Mouse (Mus musculus) cerebellum, adult 9-10 months (tissue): ENCODE measurements around the gene Pdk2.

Experiments
- DNase-seq: peaks from one replicate; pipeline ENCODE4 v3.0.0; 2022

Pdk2 gene

DNA sequence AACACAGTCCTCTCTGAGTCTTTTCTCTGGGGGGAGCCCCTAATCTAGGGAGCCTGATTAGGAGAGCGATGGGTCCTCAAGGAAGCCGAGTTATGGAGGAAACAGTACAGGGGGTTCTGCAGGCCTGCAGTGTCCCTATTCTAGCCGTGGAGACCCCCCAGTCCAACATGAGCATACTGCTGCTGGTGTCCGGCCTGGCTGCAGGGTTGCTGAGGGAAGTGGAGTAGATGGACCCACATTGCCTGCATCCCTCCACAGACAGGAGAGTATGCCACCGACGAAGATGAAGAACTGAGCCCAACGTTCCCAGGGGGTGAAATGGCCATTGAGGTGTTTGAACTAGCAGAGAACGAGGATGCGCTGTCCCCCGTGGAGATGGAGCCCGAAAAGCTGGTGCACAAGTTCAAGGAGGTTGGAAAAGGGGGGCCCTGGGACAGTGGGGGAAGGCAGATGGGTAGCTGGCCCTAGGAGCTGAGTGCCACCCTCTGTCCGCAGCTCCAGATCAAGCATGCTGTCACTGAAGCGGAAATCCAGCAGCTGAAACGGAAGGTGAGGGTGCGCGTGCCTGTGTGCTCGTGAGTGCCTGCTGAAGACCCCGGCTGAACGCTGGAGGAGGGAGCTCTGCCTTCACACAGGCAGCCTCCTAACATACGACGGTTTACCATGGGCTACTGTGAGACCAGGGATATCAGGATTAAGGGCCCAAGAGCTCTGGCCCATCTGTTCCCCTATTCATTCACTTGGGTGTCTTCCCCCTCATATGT, 39.4 kb downstream of the Pdk2 start:
- no peak for DNase-seq

DNA sequence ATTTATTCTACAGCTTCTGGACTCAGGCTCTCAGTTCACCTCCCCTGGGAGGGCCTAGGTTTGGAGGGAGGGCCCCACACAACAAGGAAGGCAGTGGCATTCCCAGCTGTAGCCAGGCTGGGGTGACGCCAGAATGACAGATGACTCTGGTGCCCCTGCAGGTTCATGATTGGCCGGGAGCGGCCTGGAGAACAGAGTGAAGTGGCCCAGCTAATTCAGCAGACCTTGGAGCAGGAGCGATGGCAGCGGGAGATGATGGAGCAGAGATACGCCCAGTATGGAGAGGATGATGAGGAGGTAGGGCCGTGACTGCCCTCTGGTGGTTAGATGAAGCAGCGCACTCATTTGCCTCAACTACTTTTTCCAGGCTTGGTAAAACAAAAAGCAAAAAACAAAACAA, 40.1 kb downstream of the Pdk2 start:
- peak; percentile 96 for DNase-seq

DNA sequence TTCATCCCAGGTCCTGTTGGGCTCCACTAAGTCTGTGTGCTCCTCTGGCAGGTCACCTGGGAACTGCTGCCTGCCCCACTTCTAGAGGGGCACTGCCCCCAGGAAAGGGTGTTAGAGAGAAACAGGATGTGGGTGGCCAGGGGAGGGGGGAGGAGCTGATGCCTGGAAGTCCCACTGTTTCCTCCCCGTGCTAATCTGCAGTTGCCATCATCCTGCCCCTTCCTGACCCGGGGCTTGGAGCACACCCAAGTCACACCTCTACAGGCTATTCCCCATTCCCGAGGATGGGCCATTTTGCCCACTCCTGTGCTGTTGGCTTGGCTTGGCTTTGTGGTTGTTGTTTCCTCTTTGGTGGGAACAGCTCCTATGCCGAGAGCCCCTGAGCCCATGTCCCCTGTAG, 40.6 kb downstream of the Pdk2 start:
- no peak for DNase-seq

DNA sequence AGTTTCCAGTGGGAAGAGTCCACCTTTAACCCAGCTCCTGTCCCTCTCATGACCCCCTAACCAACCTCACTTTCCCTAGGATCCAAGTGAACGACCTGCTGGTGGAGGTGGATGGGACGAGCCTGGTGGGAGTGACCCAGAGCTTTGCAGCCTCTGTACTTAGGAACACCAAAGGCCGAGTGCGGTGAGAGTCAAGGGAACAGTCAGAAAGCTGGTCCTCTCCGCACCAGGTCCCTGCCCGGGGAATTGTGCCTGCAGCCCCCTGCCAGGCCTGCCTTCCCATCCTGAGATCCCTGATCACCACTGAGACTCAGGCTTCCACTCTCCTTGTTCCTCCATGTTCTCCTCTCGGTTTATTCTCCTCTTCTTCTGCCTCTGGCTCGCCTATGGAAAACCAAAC, 41.0 kb downstream of the Pdk2 start:
- DNase-seq = no peak

DNA sequence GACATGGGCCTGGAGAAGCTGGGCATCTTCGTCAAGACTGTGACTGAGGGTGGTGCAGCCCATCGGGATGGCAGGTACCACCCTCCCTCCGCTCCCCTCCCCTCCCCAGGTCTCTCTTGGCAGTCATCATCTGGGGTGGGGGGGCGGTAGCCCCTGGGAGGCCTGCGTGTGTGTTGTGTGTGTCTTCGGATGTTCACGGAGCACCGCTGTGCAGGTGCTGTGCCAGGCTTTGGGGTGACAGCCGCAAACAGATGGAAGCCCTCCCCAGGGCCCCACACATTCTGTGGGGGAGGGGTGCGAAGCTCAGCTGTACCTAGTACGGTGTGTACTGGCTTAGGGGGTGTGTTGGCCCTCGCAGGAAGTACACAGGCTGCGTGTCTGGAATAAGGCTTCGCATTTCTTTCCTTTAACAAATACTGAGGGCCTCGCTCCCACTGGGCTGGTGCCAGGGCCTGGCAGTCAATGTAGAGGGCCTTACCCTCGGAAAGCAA, 43.1 kb downstream of the Pdk2 start:
- no peak for DNase-seq

DNA sequence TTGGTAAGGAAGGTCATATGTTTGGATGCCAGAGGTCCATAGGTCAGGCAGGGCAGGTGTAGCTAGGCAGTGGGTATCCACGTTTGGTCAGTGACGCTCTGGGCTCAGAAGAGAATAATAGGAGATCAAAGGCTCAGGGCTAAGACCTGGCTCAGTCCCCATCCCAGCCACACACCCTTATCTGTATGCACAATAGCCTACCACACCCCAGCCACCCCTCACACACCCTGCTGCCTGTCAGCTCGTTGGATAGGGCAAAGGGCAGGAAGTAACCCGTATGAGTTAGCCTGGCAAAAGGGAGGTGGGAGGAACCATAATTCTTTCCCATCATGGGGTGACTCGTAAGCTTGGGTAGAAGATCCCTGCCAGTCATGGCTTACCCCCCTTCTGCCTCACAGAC, 43.6 kb downstream of the Pdk2 start:
- no peak for DNase-seq

DNA sequence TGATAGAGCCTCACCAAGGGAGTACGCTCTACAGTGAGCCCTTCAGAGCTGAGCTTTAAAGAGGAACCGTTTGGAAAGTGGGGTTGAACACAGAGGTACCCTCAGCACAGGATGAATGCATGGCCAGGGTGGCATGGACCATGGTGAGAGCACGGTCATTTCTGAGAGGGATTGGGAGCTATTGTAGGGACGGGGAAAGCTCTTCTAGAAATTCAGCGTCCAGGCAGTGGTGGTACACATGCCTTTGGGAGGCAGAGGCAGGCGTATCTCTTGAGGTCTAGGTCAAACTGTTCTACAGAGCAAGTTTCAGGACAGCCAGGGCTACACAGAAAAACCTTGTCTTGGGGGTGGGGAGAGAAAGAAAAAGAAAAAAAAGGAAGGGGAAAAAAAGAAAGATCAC, 44.2 kb downstream of the Pdk2 start:
- DNase-seq = no peak

DNA sequence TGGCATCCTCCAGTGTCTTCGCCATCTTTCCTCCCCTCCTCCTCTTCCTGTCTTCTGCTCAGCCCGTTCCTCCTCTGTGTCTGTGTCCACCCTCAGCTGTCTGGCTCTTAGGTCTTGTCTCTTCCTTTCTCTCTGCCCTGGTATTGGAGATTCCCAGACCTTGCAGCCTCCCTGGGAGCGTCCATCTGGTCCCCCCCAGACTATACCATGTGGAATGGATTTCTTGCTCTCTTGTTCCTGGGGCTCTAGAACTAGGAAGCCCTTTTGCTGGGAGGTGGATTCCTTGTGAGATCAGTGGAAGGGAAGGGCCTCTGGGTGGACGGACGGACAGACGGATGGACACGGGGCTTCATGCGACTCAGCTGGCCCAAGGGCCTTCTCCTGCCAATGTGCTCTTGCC, 45.1 kb downstream of the Pdk2 start:
- no peak for DNase-seq

DNA sequence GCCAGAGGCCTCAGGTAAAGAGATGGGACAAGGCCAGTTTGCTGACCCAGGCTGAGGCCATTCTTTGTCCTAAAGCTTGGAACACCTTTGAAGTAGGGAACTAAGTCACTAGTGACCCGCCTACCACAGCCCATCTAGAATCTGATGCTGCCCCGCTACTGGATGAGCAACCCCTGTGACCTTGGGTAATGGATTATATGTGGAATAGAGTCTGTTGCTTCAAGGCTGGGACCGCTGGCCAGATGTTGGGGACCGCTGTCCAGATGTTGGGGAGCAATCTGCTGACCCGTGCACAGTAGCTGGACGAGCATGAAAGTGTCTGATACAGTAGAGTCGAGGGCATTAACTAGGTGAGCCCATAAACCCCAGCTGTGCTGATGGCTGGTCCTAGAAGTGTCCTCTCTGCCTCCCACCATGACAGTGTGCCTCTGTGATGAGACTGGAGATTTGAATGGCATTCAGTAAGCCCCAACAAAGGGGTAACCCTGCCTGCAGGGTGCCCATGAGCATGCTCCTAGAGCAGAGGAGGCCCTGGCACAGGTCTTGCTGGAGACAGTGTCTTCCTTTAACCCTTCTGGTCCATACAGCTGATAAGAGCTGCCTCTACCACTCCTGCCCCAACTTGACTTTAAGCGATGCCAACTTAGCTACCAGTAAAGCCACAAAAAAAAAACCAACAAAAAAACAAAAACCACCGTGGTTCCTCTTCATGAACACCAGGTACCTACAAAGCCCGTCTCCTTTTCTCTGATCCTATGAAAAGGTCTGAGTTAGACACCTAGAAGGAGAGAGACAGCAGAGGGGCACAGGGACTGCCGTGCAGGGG, 46.0 kb downstream of the Pdk2 start:
- no peak for DNase-seq

DNA sequence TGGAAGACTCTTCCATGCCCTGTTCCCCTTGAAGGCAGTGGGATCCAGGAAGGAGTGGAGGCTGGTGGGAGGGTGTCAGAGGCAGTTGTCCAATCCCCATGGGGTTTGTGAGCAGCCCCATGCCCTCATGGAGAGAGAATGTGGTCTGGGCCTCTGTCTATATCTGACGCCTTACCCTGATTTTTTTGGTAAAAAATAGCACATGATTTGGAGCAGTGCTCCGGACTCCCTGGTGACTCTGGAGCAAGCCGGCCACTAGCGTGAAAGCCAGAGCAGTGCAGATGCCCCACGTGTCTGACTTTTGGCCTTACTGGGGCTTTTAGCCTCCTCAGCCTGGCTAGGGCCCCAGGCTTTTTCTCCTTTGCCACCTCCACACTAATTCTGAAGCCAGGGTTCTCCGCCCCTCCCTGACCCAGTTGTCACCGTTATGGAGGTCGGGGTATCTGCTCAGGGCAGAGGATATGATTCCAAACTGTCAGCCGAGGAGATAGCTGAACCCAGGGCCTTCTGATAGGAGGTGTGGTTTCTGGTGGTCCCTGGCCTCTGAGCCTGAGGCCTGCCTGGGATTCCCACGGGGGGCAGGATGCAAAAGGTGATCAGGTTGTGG, 46.8 kb downstream of the Pdk2 start:
- DNase-seq = peak; percentile 74

DNA sequence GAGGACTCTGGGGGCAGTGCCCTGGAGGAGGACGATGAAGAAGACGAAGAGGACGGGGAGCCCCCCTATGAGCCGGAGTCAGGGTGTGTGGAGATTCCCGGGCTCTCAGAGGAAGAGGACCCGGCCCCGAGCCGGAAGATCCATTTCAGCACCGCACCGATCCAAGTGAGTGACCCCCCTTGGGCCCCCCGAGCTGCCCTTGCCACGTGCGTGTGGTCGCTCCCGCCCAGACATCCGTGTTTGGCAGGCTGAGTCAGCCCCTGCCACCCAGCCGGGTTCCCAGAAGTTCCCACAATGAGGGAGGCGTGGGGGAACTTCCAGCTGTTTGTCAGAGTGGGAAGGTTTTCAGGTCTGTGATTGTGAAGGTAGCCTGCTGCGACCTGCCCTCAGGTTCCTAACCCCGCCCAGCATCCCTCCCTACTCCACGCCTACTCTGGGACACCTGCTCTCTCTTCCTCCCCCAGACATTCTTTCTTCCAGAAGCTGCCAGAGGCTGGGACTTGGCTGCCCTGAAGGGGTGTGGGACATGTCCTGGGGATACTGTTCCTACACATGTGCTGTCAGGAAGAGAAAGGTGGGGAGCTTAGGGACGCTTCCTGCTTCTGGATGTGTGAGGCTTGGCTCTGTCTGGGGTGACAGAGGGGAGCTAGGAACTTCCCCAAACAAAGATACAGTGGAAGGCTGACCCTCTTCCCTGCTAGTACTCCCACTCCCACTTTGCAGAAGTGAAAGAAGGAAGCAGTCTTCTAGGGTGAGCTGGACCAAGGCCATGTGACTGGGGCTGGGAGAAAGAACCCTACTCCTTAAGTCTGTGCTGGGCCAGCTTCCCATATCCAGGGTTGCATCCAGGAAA, 48.2 kb downstream of the Pdk2 start:
- DNase-seq = no peak

DNA sequence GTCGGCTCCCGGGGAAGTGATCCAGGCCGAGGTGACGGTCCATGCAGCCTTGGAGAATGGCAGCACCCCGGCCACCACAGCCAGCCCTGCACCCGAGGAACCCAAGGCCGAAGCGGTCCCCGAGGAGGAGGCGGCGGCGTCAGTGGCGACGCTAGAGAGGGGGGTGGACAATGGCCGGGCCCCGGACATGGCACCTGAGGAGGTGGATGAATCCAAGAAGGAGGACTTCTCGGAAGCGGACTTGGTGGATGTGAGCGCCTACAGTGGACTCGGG, 48.7 kb downstream of the Pdk2 start:
- no peak for DNase-seq

DNA sequence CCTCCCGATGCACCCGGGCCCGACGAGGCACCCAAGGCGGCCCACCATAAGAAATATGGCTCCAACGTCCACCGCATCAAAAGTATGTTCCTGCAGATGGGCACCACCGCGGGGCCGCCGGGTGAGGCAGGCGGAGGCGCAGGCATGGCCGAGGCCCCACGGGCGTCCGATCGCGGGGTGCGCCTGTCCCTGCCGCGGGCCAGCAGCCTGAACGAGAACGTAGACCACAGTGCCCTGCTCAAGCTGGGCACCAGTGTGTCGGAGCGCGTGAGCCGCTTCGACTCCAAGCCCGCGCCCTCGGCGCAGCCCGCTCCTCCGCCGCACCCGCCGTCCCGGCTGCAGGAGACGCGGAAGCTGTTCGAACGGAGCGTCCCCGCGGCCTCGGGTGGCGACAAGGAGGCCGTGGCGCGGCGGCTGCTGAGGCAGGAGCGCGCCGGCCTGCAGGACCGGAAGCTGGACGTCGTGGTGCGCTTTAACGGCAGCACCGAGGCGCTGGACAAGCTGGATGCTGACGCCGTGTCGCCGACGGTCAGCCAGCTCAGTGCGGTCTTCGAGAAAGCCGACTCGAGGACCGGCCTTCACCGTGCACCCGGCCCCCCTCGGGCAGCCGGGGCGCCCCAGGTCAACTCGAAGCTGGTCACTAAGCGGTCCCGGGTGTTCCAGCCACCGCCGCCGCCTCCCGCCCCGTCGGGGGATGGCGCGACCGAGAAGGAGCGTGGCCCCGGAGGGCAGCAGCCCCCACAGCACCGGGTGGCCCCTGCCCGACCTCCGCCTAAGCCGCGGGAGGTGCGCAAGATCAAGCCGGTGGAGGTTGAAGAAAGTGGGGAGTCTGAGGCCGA, 49.3 kb downstream of the Pdk2 start:
- DNase-seq = no peak

DNA sequence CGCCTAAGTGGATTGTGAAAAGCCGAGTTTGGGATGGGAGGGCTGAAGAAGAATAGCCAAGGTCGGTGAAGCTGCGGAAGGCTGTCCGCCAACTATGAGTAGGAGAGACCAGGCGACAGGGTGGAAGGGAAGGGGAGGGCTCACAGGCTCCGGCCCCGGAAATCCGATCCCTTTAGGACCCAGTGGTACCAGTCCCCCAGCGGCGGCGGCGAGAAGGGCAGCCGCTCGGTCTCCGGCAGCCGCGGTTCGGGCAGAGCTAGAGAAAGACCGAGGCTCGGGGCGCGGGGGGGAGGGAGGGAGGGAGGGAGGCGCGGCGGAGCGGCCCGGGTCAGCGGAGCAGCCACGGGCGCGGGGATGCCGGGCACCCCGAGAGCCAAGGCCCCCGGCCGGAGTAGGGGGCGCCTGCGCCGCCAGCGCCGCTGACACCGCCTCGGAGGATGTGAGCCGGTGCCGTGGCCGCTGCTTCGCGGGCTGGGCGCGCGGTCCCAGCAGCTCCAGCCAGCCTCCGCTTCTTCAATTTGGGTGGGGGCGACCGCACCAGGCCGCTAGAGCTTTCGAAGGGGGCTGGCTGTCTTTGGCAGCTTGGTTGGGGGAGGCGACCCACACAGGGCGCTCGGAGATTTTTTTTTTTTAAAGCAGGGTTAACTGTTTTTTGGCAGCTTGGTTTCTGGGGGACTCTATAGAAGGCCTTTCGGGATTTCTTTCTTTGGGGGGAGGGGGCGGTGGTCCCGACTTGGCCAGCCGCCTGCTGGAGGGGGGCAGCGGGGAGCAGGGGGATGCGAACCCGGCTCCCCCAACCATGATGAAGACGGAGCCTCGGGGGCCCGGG, 50.2 kb downstream of the Pdk2 start, which contains the start of gene Ppp1r9b:
Gene Ppp1r9b (plus strand): TSS at position 287 of the 829 bp plus-strand sequence.
- peak; percentile 91 for DNase-seq

DNA sequence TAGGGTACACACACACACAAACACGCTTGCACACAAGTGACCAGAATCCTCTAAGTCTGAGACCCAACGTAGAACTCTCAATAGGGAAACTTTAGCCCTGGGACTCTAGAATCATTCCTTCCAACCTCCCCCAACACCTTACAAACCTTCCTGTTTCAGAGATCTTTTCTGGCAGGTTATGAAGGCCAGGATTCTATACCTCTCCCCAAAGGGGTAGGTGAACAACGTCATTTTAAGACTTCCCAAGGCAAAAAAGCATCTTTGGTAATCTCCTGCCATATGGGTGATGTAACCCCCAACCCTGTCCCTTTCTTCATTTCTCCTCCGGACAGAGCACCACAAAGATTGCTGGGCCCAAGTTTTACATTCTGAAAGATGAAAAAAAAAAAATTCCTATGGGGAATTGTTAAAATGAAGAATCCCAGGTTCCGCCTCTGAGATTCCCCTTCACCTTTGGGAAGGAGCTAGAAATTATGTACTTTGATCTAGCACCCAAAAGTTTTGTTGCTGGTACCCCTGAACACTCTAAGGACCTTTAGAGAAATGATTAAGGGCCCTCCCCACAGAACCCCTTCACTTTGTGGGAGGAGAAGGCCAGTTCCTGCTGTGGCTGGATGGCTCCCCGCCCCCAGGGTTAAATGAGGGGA, 50.9 kb downstream of the Pdk2 start:
- no peak for DNase-seq

DNA sequence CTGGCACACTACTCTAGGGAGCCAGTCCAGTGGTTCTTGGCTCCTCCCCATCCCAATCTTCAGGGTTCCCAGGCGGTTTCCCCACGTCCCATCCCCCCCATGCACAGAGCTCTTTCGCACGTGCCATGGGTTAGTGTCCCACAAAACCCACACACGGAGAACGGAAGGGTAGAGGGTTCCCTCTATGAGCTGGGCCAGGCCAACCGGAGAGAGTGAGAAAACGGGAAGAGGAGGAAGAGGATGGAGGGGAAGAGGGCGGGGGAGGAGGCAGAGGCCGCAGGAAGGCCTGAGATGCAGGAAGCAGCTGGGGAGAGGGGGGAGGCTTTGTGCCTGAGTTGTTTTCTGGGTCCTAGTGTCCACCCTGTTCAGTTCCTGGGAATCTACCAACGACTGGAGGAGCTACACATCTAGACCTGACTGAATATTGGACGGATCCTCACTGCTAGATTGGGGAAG, 51.6 kb downstream of the Pdk2 start:
- peak; percentile 92 for DNase-seq

DNA sequence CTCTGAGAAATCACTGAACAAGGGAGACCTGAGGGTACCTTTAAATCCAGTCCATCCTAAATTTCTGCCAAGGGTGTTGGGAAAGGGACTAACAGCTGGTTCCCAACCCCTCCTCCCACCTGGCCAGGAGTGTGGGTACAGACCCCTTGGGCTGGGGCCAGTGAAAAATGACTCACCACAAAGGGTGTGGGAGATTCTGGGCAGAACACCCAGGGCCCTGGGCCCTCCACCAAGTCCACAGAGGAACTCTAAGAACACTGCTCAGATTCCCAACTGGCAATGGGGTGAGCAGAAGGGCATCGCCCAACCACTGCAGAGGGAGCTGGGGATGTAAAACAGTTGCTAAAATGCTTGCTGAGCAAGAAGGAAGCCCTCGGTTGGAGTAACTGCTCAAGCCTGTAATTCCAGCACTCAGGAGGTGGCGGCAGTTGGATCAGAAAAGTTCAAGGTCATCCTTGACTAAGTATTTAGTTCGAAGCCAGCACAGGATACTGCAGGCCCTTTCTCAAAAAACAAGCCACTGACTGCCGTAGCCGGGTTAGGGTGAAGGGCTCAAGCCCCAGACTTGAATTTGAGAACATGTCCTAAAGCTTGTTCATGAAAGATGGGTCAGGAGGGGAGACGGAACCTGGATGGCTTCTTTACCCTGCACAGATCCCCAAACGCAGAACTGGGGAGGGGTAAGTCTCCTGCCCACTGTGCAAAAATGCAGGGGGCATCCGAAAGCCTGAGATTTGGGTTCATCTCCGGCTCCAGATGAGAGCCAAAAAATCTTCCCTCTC, 52.2 kb downstream of the Pdk2 start:
- no peak for DNase-seq

DNA sequence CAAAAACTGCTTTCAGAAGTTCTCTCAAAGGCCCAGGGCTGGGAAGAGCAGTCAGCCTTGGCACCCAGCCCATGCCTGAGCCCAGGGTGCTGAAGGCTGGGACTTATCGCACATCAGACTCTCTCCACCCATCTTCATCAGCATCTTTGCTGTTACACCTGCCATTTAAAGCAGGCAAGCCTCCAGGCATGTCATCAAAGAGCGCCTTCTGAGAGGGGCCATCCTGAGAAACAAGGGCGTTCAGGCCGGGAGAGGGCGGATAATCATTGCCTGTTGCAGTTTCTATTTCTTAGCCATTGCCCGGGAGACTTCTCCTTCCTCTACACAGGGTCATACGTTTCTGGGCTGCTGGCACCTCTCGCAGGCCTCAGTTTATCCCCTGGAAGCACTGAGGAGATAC, 53.3 kb downstream of the Pdk2 start:
- no peak for DNase-seq

DNA sequence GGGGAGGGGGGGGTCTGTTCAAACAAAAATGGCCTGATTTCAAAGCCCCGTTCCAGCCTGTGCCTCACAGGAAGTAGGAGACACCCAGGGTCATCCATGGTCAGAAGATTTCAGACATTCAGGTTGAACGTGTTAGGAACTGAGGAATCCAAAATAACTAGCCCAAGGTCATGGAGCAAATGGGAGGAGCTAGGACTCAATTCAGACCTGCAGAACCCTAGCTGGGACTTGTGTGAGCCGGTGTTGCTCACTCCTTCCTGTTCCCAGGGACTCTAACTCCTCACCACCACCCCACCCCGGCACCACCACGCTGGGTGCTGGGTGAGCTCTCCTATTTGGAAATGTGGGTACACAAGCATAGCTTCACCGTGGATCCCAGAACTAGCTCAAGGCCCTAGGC, 53.8 kb downstream of the Pdk2 start:
- no peak for DNase-seq

DNA sequence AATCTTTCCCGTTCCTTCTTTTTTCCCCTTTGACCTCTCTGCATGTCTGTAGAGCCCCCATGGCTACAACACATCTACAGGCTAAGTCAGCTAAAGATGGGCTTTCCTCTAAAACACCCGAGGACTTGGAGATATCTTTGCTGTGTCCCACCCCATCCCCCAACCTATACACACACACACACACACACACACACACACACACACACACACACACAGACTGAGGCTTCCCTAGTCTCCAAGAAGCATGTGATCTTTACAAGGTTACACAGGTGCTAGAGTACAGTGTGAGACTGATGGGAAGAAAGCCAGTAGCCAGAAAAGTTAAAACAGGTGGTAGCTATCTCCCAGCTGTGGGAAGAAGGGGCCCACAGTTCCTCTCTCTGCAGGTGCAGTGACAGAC, 54.7 kb downstream of the Pdk2 start:
- no peak for DNase-seq
